Mouse (Mus musculus): ENCODE data around the gene Prokr1. TPM values are rescaled to one million over a fixed set of nuclear protein-coding genes. Genes with fewer than 3 reads are reported as not detected.
"Not testable (repeated sequence)": the region's sequence is repeated elsewhere in the genome, so short reads cannot be mapped to it uniquely, and the experiment has no call there.

The Prokr1 gene
- total RNA-seq (2021), result 1 to 10 TPM; 7.9 to 9.3 TPM
- long read RNA-seq, experiment 1, full-length matches to known transcripts, result 4 of 6 reads
- long read RNA-seq, experiment 1, partial matches to known transcripts, result 2 of 6 reads
- long read RNA-seq, experiment 1, other reads (novel, unspliced or antisense), result 0 of 6 reads
- long read RNA-seq, experiment 2, full-length matches to known transcripts, result 8 of 10 reads
- long read RNA-seq, experiment 2, partial matches to known transcripts, result 0 of 10 reads
- long read RNA-seq, experiment 2, other reads (novel, unspliced or antisense), result 2 of 10 reads

GRCm38 (mm10) chr6:87590394-87591281 lies at the start of gene Prokr1:
Prokr1 (minus strand) TSS chr6:87590743.
- DNase-seq (ENCODE audit: low spot score in 2 of 2), result peak in 1 of 2 experiments; percentile 69

GRCm38 (mm10) chr6:87638134-87638660 lies 47.7 kb upstream of the Prokr1 start:
- DNase-seq (ENCODE audit: low spot score in 2 of 2), result no peak

GRCm38 (mm10) chr6:87632176-87632575 lies 41.6 kb upstream of the Prokr1 start:
- no peak for DNase-seq (ENCODE audit: low spot score in 2 of 2)

GRCm38 (mm10) chr6:87628936-87629335 lies 38.4 kb upstream of the Prokr1 start:
- DNase-seq (ENCODE audit: low spot score in 2 of 2), result not testable (repeated sequence)

- no peak for DNase-seq (ENCODE audit: low spot score in 2 of 2)
These were observed 32.6 kb upstream of the Prokr1 start for GRCm38 (mm10) chr6:87623151-87623550.

GRCm38 (mm10) chr6:87621281-87621680 lies 30.7 kb upstream of the Prokr1 start:
- DNase-seq (ENCODE audit: low spot score in 2 of 2), result peak in 1 of 2 experiments; percentile 55

- DNase-seq (ENCODE audit: low spot score in 2 of 2), result no peak
These were observed 27.5 kb upstream of the Prokr1 start for GRCm38 (mm10) chr6:87618021-87618420.

GRCm38 (mm10) chr6:87615696-87616083 lies 25.1 kb upstream of the Prokr1 start:
- no peak for DNase-seq (ENCODE audit: low spot score in 2 of 2)

GRCm38 (mm10) chr6:87614794-87615695 lies 24.5 kb upstream of the Prokr1 start:
- DNase-seq (ENCODE audit: low spot score in 2 of 2), result peak; percentile 33 to 44

- peak in 1 of 2 experiments; percentile 67 for DNase-seq (ENCODE audit: low spot score in 2 of 2)
These were observed 9.3 kb upstream of the Prokr1 start for GRCm38 (mm10) chr6:87599825-87600224.

- DNase-seq (ENCODE audit: low spot score in 2 of 2), result no peak
These were observed 6.7 kb upstream of the Prokr1 start for GRCm38 (mm10) chr6:87597116-87597833.

- DNase-seq (ENCODE audit: low spot score in 2 of 2), result no peak
These were observed 3.6 kb upstream of the Prokr1 start for GRCm38 (mm10) chr6:87594188-87594587.

- no peak for DNase-seq (ENCODE audit: low spot score in 2 of 2)
These were observed 687 bp downstream of the Prokr1 start for GRCm38 (mm10) chr6:87589718-87590393.

GRCm38 (mm10) chr6:87583991-87584390 lies 6.6 kb downstream of the Prokr1 start:
- DNase-seq (ENCODE audit: low spot score in 2 of 2), result no peak

GRCm38 (mm10) chr6:87583183-87583611 lies 7.3 kb downstream of the Prokr1 start:
- no peak for DNase-seq (ENCODE audit: low spot score in 2 of 2)

GRCm38 (mm10) chr6:87582456-87582855 lies 8.1 kb downstream of the Prokr1 start:
- peak in 1 of 2 experiments; percentile 65 for DNase-seq (ENCODE audit: low spot score in 2 of 2)

GRCm38 (mm10) chr6:87581581-87581980 lies 9.0 kb downstream of the Prokr1 start:
- no peak for DNase-seq (ENCODE audit: low spot score in 2 of 2)

- DNase-seq (ENCODE audit: low spot score in 2 of 2), result no peak
These were observed 9.5 kb downstream of the Prokr1 start for GRCm38 (mm10) chr6:87581071-87581470.

GRCm38 (mm10) chr6:87578247-87578646 lies 12.3 kb downstream of the Prokr1 start:
- DNase-seq (ENCODE audit: low spot score in 2 of 2), result no peak
